Mouse (Mus musculus) CH12F3 (cell line): ENCODE results near the gene Dguok.

Experiments
- in situ Hi-C: fragments of 300-500 bp; cut with MboI; formaldehyde crosslinking; loops from 2 replicates; pipeline ENCODE4 v1.14.3; 2020; ENCODE audit warnings: low sequenced_read_pairs

Dguok gene

GRCm38 (mm10) chr6:83500462-83500861 lies 6.3 kb downstream of the Dguok start:
- in situ Hi-C loops: no loop called here

GRCm38 (mm10) chr6:83499078-83499477 lies 7.7 kb downstream of the Dguok start:
- in situ Hi-C loops: no loop called here

DNA sequence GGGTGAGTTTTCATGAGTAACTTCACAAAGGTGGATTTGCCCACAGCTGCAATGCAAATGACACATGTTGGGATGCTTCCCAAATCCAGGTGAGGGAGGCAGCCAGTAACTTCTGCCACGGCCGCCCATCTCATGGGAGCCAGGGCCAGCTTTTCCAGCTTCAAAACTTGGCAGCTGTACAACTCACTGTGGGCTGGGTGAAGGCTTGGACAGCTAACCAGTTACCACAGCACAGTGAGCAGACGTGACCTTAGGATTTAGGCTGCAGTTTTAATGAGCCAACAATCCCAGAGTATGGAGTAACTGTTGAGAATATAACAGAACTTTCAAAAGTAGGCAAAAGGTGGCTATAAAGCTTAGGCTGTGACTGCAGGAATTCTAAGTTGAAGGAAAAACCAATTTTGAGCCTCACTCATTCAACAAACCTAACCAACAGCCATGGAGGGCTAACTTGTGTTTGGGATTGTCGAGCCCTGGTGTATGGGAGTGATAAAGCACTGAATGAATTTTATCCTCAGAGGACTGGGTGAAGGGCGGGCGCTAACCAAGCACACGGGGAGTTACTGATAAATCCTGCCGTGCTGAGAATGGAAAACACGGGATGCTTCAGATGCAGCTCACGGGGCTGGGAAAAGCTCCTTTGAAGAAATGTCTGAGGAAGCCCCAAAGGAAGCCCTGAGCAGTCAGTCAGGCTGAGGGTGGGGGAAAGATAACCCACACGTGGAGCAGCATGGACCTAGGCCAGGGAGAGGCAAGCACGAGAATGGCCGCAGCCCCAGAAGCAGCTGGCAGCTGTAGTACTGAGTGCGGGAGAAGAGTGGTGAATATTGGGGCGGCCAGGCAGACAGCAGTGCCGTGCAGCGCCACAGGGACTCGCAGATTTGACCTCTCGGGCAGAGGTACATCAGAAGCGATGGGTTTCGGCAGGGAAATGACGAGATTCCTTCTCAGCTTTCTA lies 9.7 kb downstream of the Dguok start:
- in situ Hi-C loops: no loop called here

DNA sequence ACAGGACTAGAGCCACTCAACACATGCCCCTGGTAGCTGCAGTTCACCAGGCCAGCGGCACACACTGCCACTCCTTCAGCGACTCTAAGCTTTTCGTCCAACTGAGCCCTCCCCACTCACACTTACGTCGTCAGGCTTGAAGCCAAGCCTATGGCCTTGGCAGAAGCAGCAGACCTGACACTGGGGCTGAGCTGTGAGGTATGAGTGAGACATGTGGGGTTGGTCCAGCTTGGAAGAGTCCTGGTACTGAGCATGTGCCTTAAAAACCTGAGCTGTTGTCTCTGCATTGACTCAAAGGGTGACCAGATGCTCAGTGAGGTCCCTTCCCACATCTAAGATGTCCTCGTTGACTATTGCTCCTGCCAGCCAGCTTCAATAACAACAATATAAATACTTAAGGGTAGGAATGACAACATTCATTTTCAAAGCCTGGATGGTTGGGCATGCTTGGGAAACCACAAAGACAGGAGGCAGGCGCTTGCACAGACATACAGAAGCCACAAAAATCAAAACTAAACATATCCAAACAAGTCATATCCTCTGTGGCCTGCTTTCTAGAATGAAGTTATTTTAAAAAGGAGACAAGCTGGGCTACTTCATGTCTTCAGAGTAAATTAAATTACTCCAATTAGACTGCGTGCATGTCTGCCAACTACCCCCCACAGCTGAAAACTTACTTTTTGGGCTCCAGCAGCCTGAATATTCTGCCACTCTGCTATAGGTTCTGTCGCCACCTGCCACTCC lies 10.6 kb downstream of the Dguok start:
- in situ Hi-C loops: no loop called here

- in situ Hi-C loops: no loop called here
Measured at GRCm38 (mm10) chr6:83490622-83491021, 16.1 kb downstream of the Dguok start.

DNA sequence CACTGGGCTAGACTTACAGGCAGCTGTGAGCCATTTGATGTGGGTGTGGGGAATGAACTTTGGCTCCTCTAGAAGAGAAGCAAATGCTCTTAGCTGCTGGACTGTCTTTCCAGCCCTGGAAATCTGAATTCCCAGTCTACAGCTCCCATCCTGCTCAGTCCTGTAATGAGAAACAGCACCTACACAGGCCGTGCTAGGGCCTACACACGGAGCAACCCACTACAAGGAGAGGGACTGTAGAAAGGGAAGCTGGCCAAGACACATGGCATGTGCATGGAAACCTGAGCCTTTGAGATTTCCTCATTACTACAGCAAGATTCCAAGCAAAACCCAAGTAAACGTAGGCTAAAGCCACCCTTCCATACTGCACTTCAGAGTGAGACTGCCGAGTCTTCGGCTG lies 18.6 kb downstream of the Dguok start:
- in situ Hi-C loops: no loop called here

DNA sequence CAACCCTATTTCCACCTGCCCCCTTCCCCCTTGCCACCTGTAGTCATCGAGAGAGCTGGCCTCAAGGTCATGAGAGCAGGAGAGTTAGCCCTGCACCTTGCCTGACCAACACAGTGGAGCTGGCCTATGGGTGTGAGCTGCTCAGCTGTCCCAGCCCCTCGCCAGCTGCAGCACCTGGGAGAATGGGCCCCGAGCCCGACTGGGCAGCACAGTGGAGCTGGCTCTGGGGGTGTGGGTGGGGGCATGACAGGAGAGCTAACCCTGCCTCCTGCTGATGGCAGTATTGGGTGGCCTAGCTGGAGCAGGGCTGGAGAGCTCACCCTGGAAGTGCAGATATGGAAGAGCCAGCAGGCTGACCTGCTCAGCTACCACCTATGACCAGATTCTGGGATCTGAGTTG lies 19.5 kb downstream of the Dguok start:
- in situ Hi-C loops: no loop called here

GRCm38 (mm10) chr6:83485854-83486253 lies 20.9 kb downstream of the Dguok start:
- in situ Hi-C loops: no loop called here

DNA sequence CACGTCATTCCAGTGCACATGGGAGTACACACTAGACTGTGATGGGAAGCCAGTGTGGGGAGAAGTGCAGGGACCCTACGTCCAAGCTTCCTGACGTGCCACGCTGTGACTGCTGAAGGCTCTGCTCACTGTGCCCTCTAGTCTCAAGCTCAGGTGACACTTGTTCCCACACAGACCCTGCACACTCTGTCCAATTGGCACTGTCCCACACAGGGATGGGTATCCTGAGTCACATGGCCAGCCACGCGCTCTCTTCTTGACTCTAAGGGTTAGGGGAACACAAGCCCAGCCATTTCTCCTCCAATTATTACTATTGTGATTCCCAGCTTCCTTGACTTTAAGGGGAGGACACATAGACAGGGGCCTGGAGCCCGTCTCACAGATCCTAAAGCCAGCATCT lies 23.0 kb downstream of the Dguok start:
- in situ Hi-C loops: no loop called here

DNA sequence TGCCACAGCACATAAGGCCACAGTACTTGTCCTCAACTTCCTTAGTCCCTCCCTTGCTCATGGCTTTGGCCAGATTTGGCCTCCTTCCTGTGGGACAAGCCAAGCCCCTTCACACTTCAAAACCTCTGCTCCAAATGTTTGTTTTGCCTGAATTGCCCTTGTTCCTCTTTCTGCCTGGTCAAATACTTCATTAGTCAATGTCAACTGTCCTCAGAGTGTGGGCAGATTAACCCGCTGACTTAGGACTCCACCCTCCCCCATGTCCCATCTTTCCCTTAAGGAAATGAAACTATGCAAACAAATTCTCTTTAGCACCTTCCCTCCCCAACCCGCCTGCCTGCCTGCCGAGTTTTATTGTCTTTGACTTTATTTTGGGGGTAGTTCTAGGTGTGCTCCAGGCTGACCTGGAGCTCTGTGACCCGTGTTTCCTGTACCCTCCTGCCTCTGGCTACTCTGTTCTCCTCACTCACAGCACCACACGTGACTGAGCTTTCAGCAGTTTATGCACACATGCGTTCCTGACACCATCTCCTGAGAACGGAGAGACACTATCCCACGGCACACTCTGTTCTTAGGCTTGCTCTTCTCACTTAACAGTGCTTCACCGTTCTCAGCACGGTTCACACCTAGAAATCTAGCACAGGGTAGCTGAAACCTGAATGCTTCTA lies 24.2 kb downstream of the Dguok start:
- in situ Hi-C loops: no loop called here

DNA sequence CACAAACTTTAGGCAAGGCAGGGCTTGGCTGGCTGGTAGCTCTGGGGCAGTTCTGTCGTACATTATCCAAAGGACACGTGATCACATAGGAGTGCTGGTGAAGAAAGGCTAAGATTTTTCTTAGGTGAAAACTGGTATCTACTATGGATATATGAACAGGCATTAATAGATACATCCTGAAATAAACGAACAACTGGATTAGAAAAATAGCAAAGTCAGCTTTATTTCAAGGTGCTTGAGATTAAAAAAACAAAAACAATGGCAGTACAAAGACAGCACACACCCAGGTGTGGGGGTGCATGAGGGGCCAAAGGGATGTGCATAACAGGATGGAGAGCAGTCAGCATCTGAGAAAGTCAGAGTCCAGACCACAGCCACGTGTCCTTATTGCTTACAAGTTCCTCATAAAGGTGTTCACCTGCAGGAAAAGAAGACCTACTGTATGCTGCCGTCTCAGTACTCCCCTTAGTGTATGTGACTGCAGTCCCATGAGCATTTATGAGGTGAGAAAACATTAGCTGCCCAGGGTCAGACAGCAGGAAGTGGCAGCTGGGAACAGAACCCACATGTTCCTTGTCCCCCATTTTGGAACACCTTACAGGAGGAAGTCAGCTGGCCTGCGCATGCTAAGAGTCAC lies 26.6 kb downstream of the Dguok start:
- in situ Hi-C loops: no loop called here

GRCm38 (mm10) chr6:83479193-83479592 lies 27.6 kb downstream of the Dguok start:
- in situ Hi-C loops: no loop called here

DNA sequence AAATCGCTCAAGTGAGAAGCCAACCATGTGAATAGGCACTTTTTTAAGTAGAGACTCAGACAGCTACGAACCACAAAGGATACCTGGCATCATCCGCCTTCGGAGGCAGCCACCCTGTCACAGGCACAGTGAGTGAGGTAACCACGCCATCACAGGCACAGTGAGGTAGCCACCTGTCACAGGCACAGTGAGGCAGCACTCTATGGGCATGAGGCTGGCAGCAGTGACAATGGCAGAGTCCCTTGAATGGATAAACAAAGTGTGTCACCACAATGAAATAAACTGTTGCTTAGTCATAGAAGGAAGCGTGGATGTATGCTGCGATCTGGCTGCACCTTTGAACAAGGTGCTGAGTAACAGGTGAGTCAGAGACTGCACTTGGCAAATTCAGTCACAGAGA lies 28.1 kb downstream of the Dguok start:
- in situ Hi-C loops: no loop called here

DNA sequence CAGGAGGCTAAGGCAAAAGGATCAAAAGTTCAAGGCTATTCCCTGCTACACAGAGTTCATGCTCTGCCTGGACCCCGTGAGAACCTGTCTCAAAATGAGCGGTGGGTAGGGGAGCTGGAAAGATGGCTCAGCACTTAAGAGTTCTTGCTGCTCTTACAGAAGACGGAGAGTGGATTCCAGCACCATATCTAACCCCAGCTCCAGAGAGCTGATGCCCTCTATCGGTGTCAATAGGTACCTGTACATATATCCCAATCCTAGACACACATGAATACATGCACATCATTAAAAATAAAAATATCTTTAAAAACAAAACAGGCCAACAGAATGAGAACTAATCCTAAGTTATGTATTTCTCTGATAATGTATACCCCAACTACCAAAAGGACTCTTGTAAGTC lies 28.6 kb downstream of the Dguok start:
- in situ Hi-C loops: no loop called here

DNA sequence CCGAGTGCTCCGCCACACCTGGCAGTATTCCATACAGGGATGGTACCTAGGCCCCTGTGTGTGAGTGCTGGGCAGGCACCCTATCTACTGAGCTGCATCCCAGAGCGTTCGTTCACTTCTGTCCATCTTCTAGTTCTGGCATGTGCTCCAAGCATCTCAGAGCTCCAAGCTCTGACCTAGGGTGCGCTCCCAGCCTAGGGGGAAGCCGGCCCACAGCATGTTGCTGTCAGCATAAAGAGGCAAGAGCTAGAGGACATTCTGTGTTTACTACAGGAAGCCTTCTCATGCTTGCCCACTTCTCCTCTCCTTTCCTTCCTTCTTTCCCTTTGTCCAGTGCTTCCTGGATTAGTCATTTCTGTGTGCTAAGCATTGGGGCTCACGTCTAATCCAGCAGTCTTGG lies 31.3 kb downstream of the Dguok start:
- in situ Hi-C loops: no loop called here

GRCm38 (mm10) chr6:83473240-83473639 lies 33.5 kb downstream of the Dguok start:
- in situ Hi-C loops: no loop called here

GRCm38 (mm10) chr6:83471739-83472138 lies 35.0 kb downstream of the Dguok start:
- in situ Hi-C loops: no loop called here

DNA sequence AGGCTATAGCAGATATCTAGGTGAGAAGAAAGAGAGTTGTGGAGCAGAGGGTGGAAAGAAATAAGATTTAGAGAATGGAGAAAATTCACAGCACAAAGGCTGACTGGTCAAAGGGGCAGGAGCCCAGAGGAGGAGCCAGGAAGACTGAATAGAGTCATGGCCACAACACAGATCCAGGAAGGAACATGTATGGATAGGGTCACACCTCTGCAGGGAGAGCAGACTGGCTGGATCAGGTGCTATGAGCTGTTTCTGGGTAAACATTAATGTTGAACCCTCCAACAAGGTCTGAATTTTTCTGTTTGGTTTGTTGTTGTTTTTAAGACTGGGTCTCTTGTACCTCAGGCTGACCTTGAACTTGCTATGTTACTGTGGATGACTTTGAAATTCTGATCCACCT lies 42.8 kb downstream of the Dguok start:
- in situ Hi-C loops: no loop called here

DNA sequence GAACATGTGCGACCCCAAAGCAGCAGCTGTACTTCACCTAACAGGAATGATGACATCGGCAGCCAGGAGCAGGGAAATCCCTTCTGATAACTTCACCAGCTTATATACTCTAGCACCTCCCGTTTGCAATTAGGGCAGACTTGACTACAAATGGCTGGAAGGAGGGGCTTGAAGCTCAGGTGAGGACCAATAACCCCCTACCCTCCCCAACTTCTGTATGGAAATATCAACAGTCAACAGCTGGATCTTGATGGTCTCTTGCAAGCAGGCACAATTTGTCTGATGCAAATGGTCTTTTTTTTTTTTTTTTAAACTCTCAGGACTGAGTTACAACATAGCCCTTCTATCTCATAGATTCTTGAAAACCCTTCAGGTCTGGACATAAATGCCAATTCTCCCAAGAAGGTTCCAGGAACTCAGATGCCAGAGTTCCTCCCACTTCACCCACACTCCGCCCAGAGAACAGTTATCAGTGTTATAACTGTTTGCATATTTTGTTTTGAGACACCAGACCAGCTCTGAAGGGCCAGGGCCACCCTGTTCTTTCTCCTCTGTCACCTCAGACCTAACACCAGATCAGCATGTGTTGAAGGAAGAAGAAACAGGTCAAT lies 47.6 kb downstream of the Dguok start, which contains the start of gene Tet3:
TSS of gene Tet3 (minus strand) at position 51 of the 611 bp plus-strand sequence.
- in situ Hi-C loops: no loop called here

GRCm38 (mm10) chr6:83456984-83457810 lies 49.6 kb downstream of the Dguok start:
- in situ Hi-C loops: no loop called here
